Mouse (Mus musculus): ENCODE results near the gene Cd7.

GRCm38 (mm10) chr11:120990951-120991526, 48.2 kb downstream of the Cd7 start, which contains the start of gene Csnk1d:
- TF ChIP-seq CTCF (IDR thresholded peaks at IDR 0.05 in 2 of 3, conservative IDR thresholded peaks at IDR 0.05 in 1 of 3; ENCODE audit: control insufficient read depth in 1 of 3, insufficient read depth in 1 of 3, low read depth in 2 of 3, low read length in 3 of 3, poor library complexity in 1 of 3, severe bottlenecking in 1 of 3) = no peak
- peak; percentile 77 for TF ChIP-seq ELF1 (IDR thresholded peaks at IDR 0.05; ENCODE audit: low read depth, low read length)
- TF ChIP-seq MAX (IDR thresholded peaks at IDR 0.05; ENCODE audit: low read length) = peak; percentile 80
- peak; percentile 85 to 88 for TF ChIP-seq POLR2A (IDR thresholded peaks at IDR 0.05; ENCODE audit: control insufficient read depth in 1 of 2, insufficient read depth in 1 of 2, low read depth in 1 of 2, low read length in 2 of 2, poor library complexity in 1 of 2)
- TF ChIP-seq BHLHE40 (IDR thresholded peaks at IDR 0.05; ENCODE audit: borderline replicate concordance, low read depth, low read length) = no peak

All from MEL (cell line).